Mouse (Mus musculus) MEL (cell line): Measurements from ENCODE around the gene Riok2.

Source experiments
- CTCF ChIP-seq, 3 experiments: IDR thresholded peaks in 2 of 3; conservative IDR thresholded peaks in 1 of 3; 2 replicates each; pipeline ENCODE4 v1.5.1; 2011 to 2012; ENCODE audit warnings: low read length in 3 of 3, low read depth in 2 of 3, mild to moderate bottlenecking in 2 of 3, improper control_type of control experiment in 1 of 3, inconsistent platforms in 1 of 3, mixed read lengths in 1 of 3, moderate library complexity in 1 of 3; ENCODE audit not compliant: control insufficient read depth in 1 of 3, insufficient read depth in 1 of 3, poor library complexity in 1 of 3, severe bottlenecking in 1 of 3
- E2F4 ChIP-seq: IDR thresholded peaks from 2 replicates; pipeline ENCODE4 v1.6.1; 2011; ENCODE audit warnings: low read depth, low read length, improper control_type of control experiment, borderline replicate concordance
- GABPA ChIP-seq: IDR thresholded peaks from 2 replicates; pipeline ENCODE4 v1.6.1; 2012; ENCODE audit warnings: low read depth, mild to moderate bottlenecking, inconsistent platforms, low read length, improper control_type of control experiment, moderate library complexity
- MAX ChIP-seq: IDR thresholded peaks from 2 replicates; pipeline ENCODE4 v1.6.1; 2011; ENCODE audit warnings: low read length, improper control_type of control experiment
- MXI1 ChIP-seq: IDR thresholded peaks from 2 replicates; pipeline ENCODE4 v1.6.1; 2011; ENCODE audit warnings: mild to moderate bottlenecking, low read depth, low read length, improper control_type of control experiment
- POLR2A ChIP-seq, 2 experiments: IDR thresholded peaks; 2 replicates each; pipeline ENCODE4 v1.6.1; 2011 to 2012; ENCODE audit warnings: low read length in 2 of 2, mild to moderate bottlenecking in 2 of 2, control low read depth in 1 of 2, improper control_type of control experiment in 1 of 2, low read depth in 1 of 2, moderate library complexity in 1 of 2; ENCODE audit not compliant: control insufficient read depth in 1 of 2, insufficient read depth in 1 of 2, poor library complexity in 1 of 2
- POLR2AphosphoS2 ChIP-seq: IDR thresholded peaks from 2 replicates; pipeline ENCODE4 v1.6.1; 2011; ENCODE audit warnings: low read length, improper control_type of control experiment
- ZMIZ1 ChIP-seq: IDR thresholded peaks from 2 replicates; pipeline ENCODE4 v1.6.1; 2012; ENCODE audit warnings: low read depth, mild to moderate bottlenecking, inconsistent platforms, low read length, improper control_type of control experiment, moderate library complexity

DNA sequence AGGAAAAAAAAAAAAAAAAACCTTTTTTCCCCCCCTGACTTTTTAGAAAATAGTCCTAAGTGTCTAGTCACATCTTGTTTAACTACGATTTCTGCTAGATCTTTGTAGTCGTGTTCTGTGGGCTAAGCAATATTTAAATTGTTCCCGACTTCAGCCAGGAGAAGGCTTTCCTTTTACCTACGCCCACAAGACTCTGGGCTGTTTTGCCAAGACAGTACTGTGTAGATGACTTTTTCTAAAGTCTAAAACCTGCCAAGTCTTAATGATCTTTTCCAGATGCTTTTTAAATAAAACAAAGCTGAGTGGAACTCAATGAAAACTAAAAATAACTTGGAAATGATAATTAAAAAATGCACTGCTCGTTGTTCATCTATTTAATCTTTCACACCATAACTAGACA, 28.9 kb downstream of the Riok2 start:
- TF ChIP-seq CTCF (IDR thresholded peaks at IDR 0.05 in 2 of 3, conservative IDR thresholded peaks at IDR 0.05 in 1 of 3; ENCODE audit: control insufficient read depth in 1 of 3, insufficient read depth in 1 of 3, low read depth in 2 of 3, low read length in 3 of 3, poor library complexity in 1 of 3, severe bottlenecking in 1 of 3) (no peak), E2F4 (no peak), POLR2A (IDR thresholded peaks at IDR 0.05; ENCODE audit: control insufficient read depth in 1 of 2, insufficient read depth in 1 of 2, low read depth in 1 of 2, low read length in 2 of 2, poor library complexity in 1 of 2) (no peak), POLR2AphosphoS2 (no peak), ZMIZ1 (no peak), GABPA (no peak), MAX (no peak), MXI1 (no peak)
